In the genomic region with DNA sequence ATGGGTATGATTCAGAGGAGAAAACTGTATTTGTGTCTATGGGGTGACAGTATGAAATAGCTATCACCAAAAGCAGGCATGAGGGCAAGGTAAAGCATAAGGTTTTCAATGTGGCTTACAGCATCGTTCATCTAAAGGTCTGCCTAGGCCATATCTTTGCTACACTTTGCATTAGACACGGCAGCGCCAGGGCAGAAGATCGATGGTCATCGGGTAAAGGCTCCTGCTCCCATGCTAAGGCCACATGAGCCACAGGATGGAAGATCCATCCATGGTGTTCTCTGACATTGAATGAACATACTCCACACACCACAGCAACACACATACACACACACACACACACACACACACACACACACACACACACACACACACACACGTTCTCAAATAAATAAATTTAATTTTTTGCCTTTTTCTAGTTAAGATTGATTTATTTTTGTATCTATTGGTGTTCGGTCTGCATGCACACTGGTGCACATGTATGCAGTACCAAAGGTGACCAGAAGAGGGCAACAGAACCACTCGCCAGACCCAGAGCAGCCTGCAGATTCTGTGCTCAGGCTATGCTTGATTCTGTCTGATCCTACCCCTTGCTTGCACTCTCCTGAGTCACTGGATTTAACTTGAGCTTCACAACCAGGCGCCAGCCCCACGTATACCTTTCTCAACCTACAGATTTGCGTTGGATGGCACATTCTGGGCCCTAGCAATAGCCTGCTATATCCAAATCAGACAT, we compare ENCODE assay signal across 8 mouse cellular contexts. TPM values are rescaled to one million over a fixed set of nuclear protein-coding genes. Genes with fewer than 3 reads are reported as not detected.
DNase-seq lines count a peak whose midpoint lies in the region; ATAC-seq and TF ChIP-seq lines count a peak whose summit lies in the region.

No protein-coding gene starts in this region.

- TF ChIP-seq POLR2A in ES-Bruce4 (IDR thresholded peaks at IDR 0.05; ENCODE audit: insufficient read depth, low read length) = no peak
- no peak for TF ChIP-seq POLR2A in bone marrow, adult 2 months (IDR thresholded peaks at IDR 0.05; ENCODE audit: borderline replicate concordance, control insufficient read depth, low read depth, low read length)

- H3K27ac ChIP-seq in ES-Bruce4 (ENCODE audit: insufficient read depth, low read length) = no peak overlapping the region
- H3K27ac ChIP-seq in bone marrow, adult 2 months (ENCODE audit: control insufficient read depth, insufficient read depth, low read depth, low read length, poor library complexity) = no peak overlapping the region
- H3K27ac ChIP-seq in embryonic facial prominence, embryonic 13.5 days = no peak overlapping the region
- no peak overlapping the region for H3K27ac ChIP-seq in heart, embryonic 16.5 days (ENCODE audit: low read length)

- no peaks in the 10 kb centered on the region for H3K9me3 ChIP-seq in ES-Bruce4 (replicated peaks; ENCODE audit: control insufficient read depth, insufficient read depth, low read length, poor library complexity, severe bottlenecking)
- H3K9me3 ChIP-seq in embryonic facial prominence, embryonic 13.5 days = no peaks in the 10 kb centered on the region
- H3K9me3 ChIP-seq in heart, embryonic 16.5 days (replicated peaks; ENCODE audit: control insufficient read depth, low read length) = no peaks in the 10 kb centered on the region

- H3K36me3 ChIP-seq in ES-Bruce4 (ENCODE audit: control insufficient read depth, insufficient read depth, low read length, poor library complexity, severe bottlenecking) = no peaks in the 10 kb centered on the region
- no peaks in the 10 kb centered on the region for H3K36me3 ChIP-seq in embryonic facial prominence, embryonic 13.5 days
- no peaks in the 10 kb centered on the region for H3K36me3 ChIP-seq in heart, embryonic 16.5 days (ENCODE audit: control insufficient read depth, insufficient read depth)

- DNase-seq in large intestine, adult 2 months (ENCODE audit: low read depth, low spot score) = peak; percentile 7
- peak; percentile 26 to 55 for DNase-seq in lung, adult 18-20 months
- DNase-seq in ovary, postnatal 14 days (ENCODE audit: low spot score) = peak; percentile 66
- peak; percentile 53 for DNase-seq in urinary bladder, postnatal 25 days (ENCODE audit: low spot score)

- H3K4me1 ChIP-seq in ES-Bruce4 (ENCODE audit: control insufficient read depth, insufficient read depth, low read length) = no peaks in the 10 kb centered on the region
- no peaks in the 10 kb centered on the region for H3K4me1 ChIP-seq in bone marrow, adult 2 months (ENCODE audit: control insufficient read depth, insufficient read depth, low read length)
- no peaks in the 10 kb centered on the region for H3K4me1 ChIP-seq in embryonic facial prominence, embryonic 13.5 days
- H3K4me1 ChIP-seq in heart, embryonic 16.5 days (ENCODE audit: control insufficient read depth, insufficient read depth, low read length) = no peaks in the 10 kb centered on the region

- no peak overlapping the region for H3K4me2 ChIP-seq in embryonic facial prominence, embryonic 13.5 days
- no peak overlapping the region for H3K4me2 ChIP-seq in heart, embryonic 16.5 days (ENCODE audit: low read depth, low read length)

- WGBS in bone marrow, adult 2 months = 43% methylated on average over 11 of the region's 11 CpGs
- 36% methylated on average over 11 of the region's 11 CpGs for WGBS in embryonic facial prominence, embryonic 13.5 days
- WGBS in heart, embryonic 16.5 days = 33% methylated on average over 11 of the region's 11 CpGs
- WGBS in large intestine, adult 2 months = 44% methylated on average over 11 of the region's 11 CpGs

- no peaks in the 10 kb centered on the region for H3K27me3 ChIP-seq in ES-Bruce4 (ENCODE audit: control insufficient read depth, insufficient read depth, low read length, poor library complexity, severe bottlenecking)
- H3K27me3 ChIP-seq in embryonic facial prominence, embryonic 13.5 days = no peaks in the 10 kb centered on the region
- H3K27me3 ChIP-seq in heart, embryonic 16.5 days (ENCODE audit: control insufficient read depth, insufficient read depth, low read length) = no peaks in the 10 kb centered on the region

- H3K9ac ChIP-seq in ES-Bruce4 (ENCODE audit: low read depth, poor library complexity, severe bottlenecking) = no peak overlapping the region
- H3K9ac ChIP-seq in embryonic facial prominence, embryonic 13.5 days = no peak overlapping the region
- H3K9ac ChIP-seq in heart, embryonic 16.5 days (ENCODE audit: low read length) = no peak overlapping the region

- ATAC-seq in embryonic facial prominence, embryonic 13.5 days (ENCODE audit: insufficient number of reproducible peaks, insufficient read depth, low FRiP score, low TSS enrichment, low read depth) = peak; percentile 52; the same call in 1 of the 2 replicates
- 0 out of 2 replicates have a peak, but pooled peaks have one; percentile 10 for ATAC-seq in heart, embryonic 16.5 days (replicated peaks; ENCODE audit: extremely low read depth, insufficient read depth, low FRiP score)

- peak; percentile 90 for TF ChIP-seq CTCF in ES-Bruce4 (IDR thresholded peaks at IDR 0.05; ENCODE audit: low read depth, low read length)
- TF ChIP-seq CTCF in bone marrow, adult 2 months (IDR thresholded peaks at IDR 0.05; ENCODE audit: control insufficient read depth, insufficient read depth, low read length) = peak; percentile 76

- no peak overlapping the region for H3K4me3 ChIP-seq in ES-Bruce4 (ENCODE audit: low read depth, low read length)
- H3K4me3 ChIP-seq in bone marrow, adult 2 months (replicated peaks; ENCODE audit: control insufficient read depth, low read depth, low read length) = no peak overlapping the region
- no peak overlapping the region for H3K4me3 ChIP-seq in embryonic facial prominence, embryonic 13.5 days
- no peak overlapping the region for H3K4me3 ChIP-seq in heart, embryonic 16.5 days (ENCODE audit: low read length)

- TF ChIP-seq EP300 in ES-Bruce4 (IDR thresholded peaks at IDR 0.05; ENCODE audit: insufficient read depth, low read depth, low read length) = no peak

RNA-seq across cellular contexts. Expression of gene Scg3, which starts 36.3 kb away (rescaled TPM):
- not detected in 2 replicates for polyA plus RNA-seq in ES-Bruce4 (2011; ENCODE audit: insufficient read depth, insufficient read length, low read depth, missing spikeins)
- polyA plus RNA-seq in bone marrow, adult 2 months (2011; ENCODE audit: insufficient read depth, insufficient read length, low replicate concordance, missing spikeins) = 3.3 TPM in 1 of 2 replicates, not detected in the other
- 1.8 and 2.2 TPM in 2 replicates for polyA plus RNA-seq in embryonic facial prominence, embryonic 13.5 days (2015; fragmentation: Nextera tagmentation; extraction: Ambion mirVana)
- 0.07 and 0.41 TPM in 2 replicates for polyA plus RNA-seq in heart, embryonic 16.5 days (2015; fragmentation: Nextera tagmentation; extraction: Ambion mirVana)
- 1.5 and 3.9 TPM in 2 replicates for polyA plus RNA-seq in large intestine, adult 2 months (2012; rRNA removed)

RNA-seq across cellular contexts. Expression of gene Bmp5, which starts 55.0 kb away (rescaled TPM):
- 0.46 and 0.84 TPM in 2 replicates for polyA plus RNA-seq in ES-Bruce4 (2011; ENCODE audit: insufficient read depth, insufficient read length, low read depth, missing spikeins)
- polyA plus RNA-seq in bone marrow, adult 2 months (2011; ENCODE audit: insufficient read depth, insufficient read length, low replicate concordance, missing spikeins) = 0.34 and 0.40 TPM in 2 replicates
- polyA plus RNA-seq in embryonic facial prominence, embryonic 13.5 days (2015; fragmentation: Nextera tagmentation; extraction: Ambion mirVana) = 9.0 and 13.1 TPM in 2 replicates
- polyA plus RNA-seq in heart, embryonic 16.5 days (2015; fragmentation: Nextera tagmentation; extraction: Ambion mirVana) = 5.3 and 7.1 TPM in 2 replicates
- 2.9 and 4.2 TPM in 2 replicates for polyA plus RNA-seq in large intestine, adult 2 months (2012; rRNA removed)

Comparison
In these comparisons a context has a peak if more than half of its experiments do, and no peak if none do; other contexts are left out.
1. DNase-seq: peak in every context shown above with its lines; median percentile 66 in ovary, postnatal 14 days; 53 in urinary bladder, postnatal 25 days; 40 in lung, adult 18-20 months; 7 in large intestine, adult 2 months.